Mouse (Mus musculus) intestine, embryonic 14.5 days (tissue): ENCODE measurements around the gene Fitm1. TPM values are rescaled to one million over a fixed set of nuclear protein-coding genes. Genes with fewer than 3 reads are reported as not detected.

Source experiments
- ATAC-seq: fragments of 200-750 bp; cut with Nextera tagmentation; replicated peaks from 2 replicates; pipeline ENCODE4 v1.8.0; 2017; ENCODE audit warnings: low read depth, moderate number of reproducible peaks, moderate TSS enrichment, moderate library complexity; ENCODE audit not compliant: low FRiP score, low TSS enrichment
- DNase-seq: peaks from one replicate; pipeline ENCODE4 v3.0.0-alpha.2; 2018; ENCODE audit warnings: low spot score
- H3K27ac ChIP-seq: fragments of 300-500 bp; sonication (generic); 2 replicates; pipeline ENCODE4 v1.5.1; 2014; ENCODE audit warnings: low read depth, mild to moderate bottlenecking, control low read depth
- H3K27me3 ChIP-seq: fragments of 300-500 bp; sonication (generic); replicated peaks from 2 replicates; pipeline ENCODE4 v1.6.1; 2014; ENCODE audit warnings: low read length, control low read depth; ENCODE audit not compliant: control insufficient read depth, insufficient read depth
- H3K36me3 ChIP-seq: fragments of 300-500 bp; sonication (generic); 2 replicates; pipeline ENCODE4 v1.6.1; 2014; ENCODE audit warnings: low read length, control low read depth; ENCODE audit not compliant: control insufficient read depth, insufficient read depth
- H3K4me1 ChIP-seq: fragments of 300-500 bp; sonication (generic); replicated peaks from 2 replicates; pipeline ENCODE4 v1.6.1; 2014; ENCODE audit warnings: low read length, control low read depth, mixed read lengths; ENCODE audit not compliant: control insufficient read depth, insufficient read depth
- H3K4me2 ChIP-seq: fragments of 300-500 bp; sonication (generic); 2 replicates; pipeline ENCODE4 v1.6.1; 2014; ENCODE audit warnings: low read length
- H3K4me3 ChIP-seq: fragments of 300-500 bp; sonication (generic); 2 replicates; pipeline ENCODE4 v1.5.1; 2014; ENCODE audit warnings: low read depth, low read length, control low read depth, mixed read lengths
- H3K9ac ChIP-seq: fragments of 300-500 bp; sonication (generic); 2 replicates; pipeline ENCODE4 v1.6.1; 2014; ENCODE audit warnings: mild to moderate bottlenecking, low read length
- H3K9me3 ChIP-seq: fragments of 300-500 bp; sonication (generic); 2 replicates; pipeline ENCODE4 v1.6.1; 2016; ENCODE audit warnings: low read length, control low read depth; ENCODE audit not compliant: control insufficient read depth
- WGBS: fragments of 180-500 bp; shearing (Covaris S2); extraction: QIAGEN DNeasy Blood & Tissue Kit; methylation state at CpG from one replicate; pipeline ENCODE4 v1.1.7; 2014; 5-methylcytosine and 5-hydroxymethylcytosine counted together
- polyA plus RNA-seq: library from polyadenylated mRNA; unstranded; fragments of >200 nt; fragmentation: Nextera tagmentation; extraction: Ambion mirVana; gene quantifications from 2 replicates; pipeline ENCODE4 v1.2.1, GENCODE M21; 2014

Fitm1 gene
- polyA plus RNA-seq, 1 experiment from 2014 or later = 0.43 TPM

GRCm38 (mm10) chr14:55598521-55599390 lies 23.3 kb downstream of the Fitm1 start:
- DNase-seq = no peak
- WGBS = 92% methylated on average over 21 of the region's 21 CpGs
- H3K9ac ChIP-seq = no peak overlapping the region
- H3K4me1 ChIP-seq = no peaks in the 10 kb centered on the region
- no peak overlapping the region for H3K4me3 ChIP-seq
- H3K27ac ChIP-seq = no peak overlapping the region
- no peak for ATAC-seq
- peaks cover 89% of the 10 kb centered on the region for H3K36me3 ChIP-seq
- H3K9me3 ChIP-seq = no peaks in the 10 kb centered on the region
- no peak overlapping the region for H3K4me2 ChIP-seq
- no peaks in the 10 kb centered on the region for H3K27me3 ChIP-seq

GRCm38 (mm10) chr14:55603271-55603632 lies 27.8 kb downstream of the Fitm1 start, which contains the start of gene Irf9:
Gene Irf9, plus strand, starts transcription at chr14:55603571.
- peak within 1 kb of the TSS; percentile 15 for H3K4me3 ChIP-seq
- H3K36me3 ChIP-seq = peaks cover 76% of the 10 kb centered on the region
- peak within 1 kb of the TSS; percentile 4 for H3K9ac ChIP-seq
- no peak for ATAC-seq
- H3K4me1 ChIP-seq = no peaks in the 10 kb centered on the region; the same call in 1 of the 2 replicates
- peak within 1 kb of the TSS; percentile 41 for H3K4me2 ChIP-seq
- peak within 1 kb of the TSS; percentile 25 for H3K27ac ChIP-seq
- no peak for DNase-seq
- WGBS = 84% methylated on average over 7 of the region's 7 CpGs
- H3K9me3 ChIP-seq = no peaks in the 10 kb centered on the region
- H3K27me3 ChIP-seq = no peaks in the 10 kb centered on the region

- Histone ChIP-seq H3K4me3 (peak overlapping the region; percentile 15), H3K4me1 (no peaks in the 10 kb centered on the region; the same call in 1 of the 2 replicates), H3K27ac (peak overlapping the region; percentile 25), H3K36me3 (peaks cover 75% of the 10 kb centered on the region), H3K4me2 (peak overlapping the region; percentile 41), H3K27me3 (no peaks in the 10 kb centered on the region), H3K9me3 (no peaks in the 10 kb centered on the region), H3K9ac (peak overlapping the region; percentile 4)
- ATAC-seq = peak; percentile 90
- WGBS = 12% methylated on average over 19 of the region's 19 CpGs
- peak; percentile 92 for DNase-seq
Observed at GRCm38 (mm10) chr14:55603633-55604576, 28.5 kb downstream of the Fitm1 start.

- 96% methylated on average over 11 of the region's 11 CpGs for whole genome bisulfite sequencing
- ATAC-seq (no peak), DNase-seq (no peak)
- H3K9ac ChIP-seq = no peak overlapping the region
- no peak overlapping the region for H3K4me3 ChIP-seq
- H3K27ac ChIP-seq = no peak overlapping the region
- peaks cover 75% of the 10 kb centered on the region for H3K36me3 ChIP-seq
- H3K4me2 ChIP-seq = peak overlapping the region; percentile 41
- no peaks in the 10 kb centered on the region for H3K27me3 ChIP-seq
- no peaks in the 10 kb centered on the region for H3K9me3 ChIP-seq
- no peaks in the 10 kb centered on the region; the same call in 1 of the 2 replicates for H3K4me1 ChIP-seq
Observed at GRCm38 (mm10) chr14:55604823-55605222, 29.4 kb downstream of the Fitm1 start.

GRCm38 (mm10) chr14:55605743-55606459 lies 30.5 kb downstream of the Fitm1 start:
- peaks cover 65% of the 10 kb centered on the region for H3K36me3 ChIP-seq
- no peak overlapping the region for H3K4me2 ChIP-seq
- no peak overlapping the region for H3K4me3 ChIP-seq
- ATAC-seq (no peak), DNase-seq (no peak)
- no peaks in the 10 kb centered on the region for H3K27me3 ChIP-seq
- no peak overlapping the region for H3K27ac ChIP-seq
- WGBS = 92% methylated on average over 16 of the region's 16 CpGs
- no peaks in the 10 kb centered on the region for H3K9me3 ChIP-seq
- H3K9ac ChIP-seq = no peak overlapping the region
- no peaks in the 10 kb centered on the region; the same call in 1 of the 2 replicates for H3K4me1 ChIP-seq

- ATAC-seq = no peak
- Histone ChIP-seq H3K36me3 (peaks cover 40% of the 10 kb centered on the region), H3K27me3 (no peaks in the 10 kb centered on the region), H3K9me3 (no peaks in the 10 kb centered on the region), H3K4me2 (no peak overlapping the region), H3K27ac (no peak overlapping the region), H3K9ac (no peak overlapping the region), H3K4me1 (no peaks in the 10 kb centered on the region; the same call in 1 of the 2 replicates), H3K4me3 (no peak overlapping the region)
- DNase-seq = no peak
- WGBS = 100% methylated on average over 6 of the region's 6 CpGs
Observed at GRCm38 (mm10) chr14:55608339-55608738, 32.9 kb downstream of the Fitm1 start.

- 74% methylated on average over 6 of the region's 6 CpGs for WGBS
- ATAC-seq = no peak
Observed at GRCm38 (mm10) chr14:55613346-55613745, 37.9 kb downstream of the Fitm1 start.

More at GRCm38 (mm10) chr14:55613346-55613745, 37.9 kb downstream of the Fitm1 start:
- no peak for DNase-seq
- H3K36me3 ChIP-seq = peaks cover 14% of the 10 kb centered on the region
- no peaks in the 10 kb centered on the region for H3K9me3 ChIP-seq
- no peak overlapping the region for H3K9ac ChIP-seq
- H3K4me1 ChIP-seq = no peaks in the 10 kb centered on the region
- no peaks in the 10 kb centered on the region for H3K27me3 ChIP-seq
- no peak overlapping the region for H3K4me3 ChIP-seq
- H3K27ac ChIP-seq = no peak overlapping the region
- H3K4me2 ChIP-seq = no peak overlapping the region
